Mouse (Mus musculus) E14TG2a.4 (cell line): ENCODE data around the gene Plcxd1.

ENCODE experiments used
- CTCF ChIP-seq: conservative IDR thresholded peaks from 2 replicates; pipeline ENCODE4 v1.5.1; 2014; ENCODE audit warnings: low read length
- NANOG ChIP-seq: IDR thresholded peaks from 2 replicates; pipeline ENCODE4 v1.6.1; 2014; ENCODE audit warnings: borderline replicate concordance, low read length, mixed read lengths
- POU5F1 ChIP-seq: IDR thresholded peaks from 2 replicates; pipeline ENCODE4 v1.6.1; 2014; ENCODE audit warnings: low read length, borderline replicate concordance

- no peak for TF ChIP-seq CTCF
- TF ChIP-seq NANOG, result no peak
- no peak for TF ChIP-seq POU5F1
Measured at GRCm38 (mm10) chr5:110104616-110105380, 5.0 kb downstream of the Plcxd1 start.
